Mouse (Mus musculus) C2C12 (cell line): Measurements from ENCODE around the gene Itpkb.

ENCODE experiments used
- CTCF ChIP-seq: IDR thresholded peaks from one replicate; pipeline ENCODE4 v1.5.1; 2011; ENCODE audit not compliant: control insufficient read depth, insufficient read depth, insufficient read length
- MAX ChIP-seq: IDR thresholded peaks from one replicate; pipeline ENCODE4 v1.6.1; 2011; ENCODE audit warnings: mild to moderate bottlenecking, control low read depth
- MYOD1 ChIP-seq: IDR thresholded peaks from one replicate; pipeline ENCODE4 v1.6.1; 2011; ENCODE audit warnings: low read depth; ENCODE audit not compliant: control insufficient read depth, insufficient read length
- USF1 ChIP-seq: IDR thresholded peaks from one replicate; pipeline ENCODE4 v1.6.1; 2011; ENCODE audit warnings: low read depth, mild to moderate bottlenecking, control low read depth, moderate library complexity

DNA sequence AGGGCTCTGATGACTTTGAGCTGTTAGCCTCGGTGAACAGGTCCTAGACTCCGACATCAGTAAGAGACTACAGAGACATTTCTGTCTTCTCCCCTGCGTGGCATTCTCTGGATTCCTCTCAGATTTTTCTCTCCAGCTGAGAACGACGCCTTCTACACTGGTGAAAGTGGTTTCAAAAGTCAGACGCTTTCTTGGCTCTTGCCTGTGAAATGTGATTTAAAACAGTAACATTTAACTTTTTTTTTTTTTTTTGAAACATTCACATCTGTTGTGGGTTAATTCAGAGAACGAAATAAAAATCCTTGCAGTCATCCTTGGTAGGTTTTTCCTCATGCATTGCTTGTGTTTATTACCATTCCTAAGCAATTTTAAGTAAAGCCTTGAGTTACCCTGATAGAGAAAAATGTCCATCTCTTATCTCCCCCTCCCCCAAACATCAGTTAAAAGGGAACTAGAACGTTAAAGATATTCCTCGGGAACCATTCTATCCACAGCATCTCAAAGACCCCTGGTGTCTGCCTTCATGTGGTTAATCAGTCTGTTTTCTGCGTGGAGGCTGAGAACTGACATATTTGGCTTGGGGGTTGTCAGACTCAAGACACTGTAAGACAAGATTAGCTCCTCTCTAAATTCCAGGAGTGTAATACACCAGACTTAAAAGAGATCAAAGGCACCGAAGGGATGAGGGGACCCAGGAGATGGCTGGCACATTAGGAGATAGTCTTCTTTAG lies 57.6 kb downstream of the Itpkb start:
- TF ChIP-seq CTCF (no peak), USF1 (no peak), MAX (no peak), MYOD1 (no peak)
